Mouse (Mus musculus): ENCODE data around the gene Cspg4.

The Cspg4 gene

GRCm38 (mm10) chr9:56864832-56865231, at the start of gene Cspg4:
Gene Cspg4, plus strand, starts transcription at chr9:56865033.
- TF ChIP-seq POU5F1 (IDR thresholded peaks at IDR 0.05; ENCODE audit: borderline replicate concordance, low read length) (no peak), NANOG (IDR thresholded peaks at IDR 0.05; ENCODE audit: borderline replicate concordance, low read length) (no peak), CTCF (conservative IDR thresholded peaks at IDR 0.05; ENCODE audit: low read length) (no peak)
- peak within 1 kb of the TSS; percentile 58 for H3K4me3 ChIP-seq (replicated peaks; ENCODE audit: low read length)
- H3K9me3 ChIP-seq (ENCODE audit: low read length) = no peaks in the 10 kb centered on the region
- H3K36me3 ChIP-seq (ENCODE audit: insufficient read depth, low read length) = no peaks in the 10 kb centered on the region
- H3K27me3 ChIP-seq (ENCODE audit: insufficient read depth, low read length) = peaks cover 70% of the 10 kb centered on the region
- peaks cover 74% of the 10 kb centered on the region for H3K4me1 ChIP-seq (replicated peaks; ENCODE audit: low read depth, low read length)

- H3K4me1 ChIP-seq (replicated peaks; ENCODE audit: low read depth, low read length) = peaks cover 22% of the 10 kb centered on the region
- H3K36me3 ChIP-seq (ENCODE audit: insufficient read depth, low read length) = no peaks in the 10 kb centered on the region
- no peaks in the 10 kb centered on the region for H3K9me3 ChIP-seq (ENCODE audit: low read length)
- peaks cover 67% of the 10 kb centered on the region for H3K27me3 ChIP-seq (ENCODE audit: insufficient read depth, low read length)
- no peak for TF ChIP-seq POU5F1 (IDR thresholded peaks at IDR 0.05; ENCODE audit: borderline replicate concordance, low read length)
- TF ChIP-seq NANOG (IDR thresholded peaks at IDR 0.05; ENCODE audit: borderline replicate concordance, low read length) = no peak
- peak; percentile 27 for TF ChIP-seq CTCF (conservative IDR thresholded peaks at IDR 0.05; ENCODE audit: low read length)
- H3K4me3 ChIP-seq (replicated peaks; ENCODE audit: low read length) = no peak overlapping the region
Measured at GRCm38 (mm10) chr9:56824900-56825299, 39.9 kb upstream of the Cspg4 start.

- TF ChIP-seq CTCF (conservative IDR thresholded peaks at IDR 0.05; ENCODE audit: low read length) = no peak
- TF ChIP-seq POU5F1 (IDR thresholded peaks at IDR 0.05; ENCODE audit: borderline replicate concordance, low read length) = no peak
- no peak for TF ChIP-seq NANOG (IDR thresholded peaks at IDR 0.05; ENCODE audit: borderline replicate concordance, low read length)
- H3K27me3 ChIP-seq (ENCODE audit: insufficient read depth, low read length) = peaks cover 67% of the 10 kb centered on the region
- H3K4me3 ChIP-seq (replicated peaks; ENCODE audit: low read length) = peak overlapping the region; percentile 68
- peaks cover 30% of the 10 kb centered on the region for H3K4me1 ChIP-seq (replicated peaks; ENCODE audit: low read depth, low read length)
- no peaks in the 10 kb centered on the region for H3K36me3 ChIP-seq (ENCODE audit: insufficient read depth, low read length)
- H3K9me3 ChIP-seq (ENCODE audit: low read length) = no peaks in the 10 kb centered on the region
Measured at GRCm38 (mm10) chr9:56825476-56826213, 39.2 kb upstream of the Cspg4 start.

DNA sequence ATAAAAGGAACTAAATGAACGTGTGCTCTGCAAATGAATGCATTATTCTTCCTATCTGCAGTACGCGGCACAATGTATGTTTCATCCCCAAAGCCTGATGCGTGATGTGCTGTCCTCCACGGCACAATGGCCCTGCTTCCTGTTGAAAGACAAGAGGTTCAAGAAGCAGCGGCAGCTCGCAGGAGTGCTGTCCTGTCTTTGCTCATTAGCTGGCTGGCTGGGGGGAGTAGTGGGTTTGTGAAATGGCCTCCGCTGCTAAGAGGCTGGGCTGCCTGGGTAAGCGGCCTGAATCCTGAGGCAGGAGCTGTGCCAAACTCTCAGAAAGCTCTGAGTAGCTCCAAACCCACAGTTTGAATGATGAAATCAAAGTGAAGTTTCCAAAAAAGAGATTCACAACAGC, 36.7 kb upstream of the Cspg4 start:
- TF ChIP-seq NANOG (IDR thresholded peaks at IDR 0.05; ENCODE audit: borderline replicate concordance, low read length) (no peak), CTCF (conservative IDR thresholded peaks at IDR 0.05; ENCODE audit: low read length) (no peak), POU5F1 (IDR thresholded peaks at IDR 0.05; ENCODE audit: borderline replicate concordance, low read length) (no peak)
- H3K4me1 ChIP-seq (replicated peaks; ENCODE audit: low read depth, low read length) = peaks cover 38% of the 10 kb centered on the region
- no peaks in the 10 kb centered on the region for H3K36me3 ChIP-seq (ENCODE audit: insufficient read depth, low read length)
- H3K27me3 ChIP-seq (ENCODE audit: insufficient read depth, low read length) = peaks cover 63% of the 10 kb centered on the region
- H3K9me3 ChIP-seq (ENCODE audit: low read length) = no peaks in the 10 kb centered on the region
- H3K4me3 ChIP-seq (replicated peaks; ENCODE audit: low read length) = no peak overlapping the region

DNA sequence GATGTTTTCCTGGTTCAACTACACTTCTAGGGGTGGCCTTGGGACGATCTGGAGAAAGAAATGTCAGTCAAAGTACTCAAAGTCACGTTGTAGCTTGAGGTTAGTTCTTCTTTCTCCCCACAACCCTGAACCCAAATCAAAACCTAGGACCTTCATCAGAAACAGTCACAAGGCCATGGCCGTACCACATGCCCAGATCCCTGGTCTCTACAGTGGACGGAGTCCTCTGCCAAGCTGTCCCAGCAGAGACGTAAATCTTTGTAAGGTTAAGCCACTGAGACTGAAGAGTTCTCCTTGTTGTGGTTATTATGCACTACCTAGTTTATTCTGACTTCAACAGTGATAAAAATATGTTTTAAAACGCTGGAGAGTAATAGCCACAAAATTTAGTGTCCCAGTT, 36.0 kb upstream of the Cspg4 start:
- H3K36me3 ChIP-seq (ENCODE audit: insufficient read depth, low read length) = no peaks in the 10 kb centered on the region
- no peak overlapping the region for H3K4me3 ChIP-seq (replicated peaks; ENCODE audit: low read length)
- no peak for TF ChIP-seq CTCF (conservative IDR thresholded peaks at IDR 0.05; ENCODE audit: low read length)
- no peaks in the 10 kb centered on the region for H3K9me3 ChIP-seq (ENCODE audit: low read length)
- H3K4me1 ChIP-seq (replicated peaks; ENCODE audit: low read depth, low read length) = peaks cover 45% of the 10 kb centered on the region
- H3K27me3 ChIP-seq (ENCODE audit: insufficient read depth, low read length) = peaks cover 66% of the 10 kb centered on the region

DNA sequence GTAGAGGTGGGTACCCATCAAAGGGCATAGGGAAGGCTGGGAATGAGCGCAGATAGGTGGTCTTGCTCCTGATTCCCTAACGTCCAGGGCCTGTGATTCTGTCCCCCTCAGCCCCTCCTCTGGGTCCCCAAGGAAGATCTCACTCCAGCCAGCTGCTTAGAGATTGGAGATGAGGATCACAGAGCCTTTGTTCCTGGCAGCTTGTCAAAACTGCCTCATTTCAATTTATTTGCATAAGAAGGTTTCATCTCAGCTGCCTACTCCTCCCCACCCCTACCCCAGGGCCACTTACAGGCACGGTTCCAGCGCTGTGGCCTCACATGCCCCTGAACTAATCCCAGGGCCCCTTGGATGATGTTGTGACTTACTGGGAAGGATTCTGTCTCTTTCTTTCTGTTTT, 34.7 kb upstream of the Cspg4 start:
- TF ChIP-seq CTCF (conservative IDR thresholded peaks at IDR 0.05; ENCODE audit: low read length) (no peak), NANOG (IDR thresholded peaks at IDR 0.05; ENCODE audit: borderline replicate concordance, low read length) (no peak), POU5F1 (IDR thresholded peaks at IDR 0.05; ENCODE audit: borderline replicate concordance, low read length) (no peak)
- no peaks in the 10 kb centered on the region for H3K36me3 ChIP-seq (ENCODE audit: insufficient read depth, low read length)
- peaks cover 58% of the 10 kb centered on the region for H3K27me3 ChIP-seq (ENCODE audit: insufficient read depth, low read length)
- H3K4me3 ChIP-seq (replicated peaks; ENCODE audit: low read length) = no peak overlapping the region
- H3K4me1 ChIP-seq (replicated peaks; ENCODE audit: low read depth, low read length) = peaks cover 49% of the 10 kb centered on the region
- no peaks in the 10 kb centered on the region for H3K9me3 ChIP-seq (ENCODE audit: low read length)

- H3K36me3 ChIP-seq (ENCODE audit: insufficient read depth, low read length) = no peaks in the 10 kb centered on the region
- no peaks in the 10 kb centered on the region for H3K9me3 ChIP-seq (ENCODE audit: low read length)
- TF ChIP-seq POU5F1 (IDR thresholded peaks at IDR 0.05; ENCODE audit: borderline replicate concordance, low read length) (no peak), CTCF (conservative IDR thresholded peaks at IDR 0.05; ENCODE audit: low read length) (no peak), NANOG (IDR thresholded peaks at IDR 0.05; ENCODE audit: borderline replicate concordance, low read length) (no peak)
- H3K27me3 ChIP-seq (ENCODE audit: insufficient read depth, low read length) = peaks cover 52% of the 10 kb centered on the region
- no peak overlapping the region for H3K4me3 ChIP-seq (replicated peaks; ENCODE audit: low read length)
- H3K4me1 ChIP-seq (replicated peaks; ENCODE audit: low read depth, low read length) = peaks cover 41% of the 10 kb centered on the region
Measured at GRCm38 (mm10) chr9:56831904-56832303, 32.9 kb upstream of the Cspg4 start.

- Histone ChIP-seq H3K36me3 (ENCODE audit: insufficient read depth, low read length) (no peaks in the 10 kb centered on the region), H3K9me3 (ENCODE audit: low read length) (no peaks in the 10 kb centered on the region), H3K4me3 (replicated peaks; ENCODE audit: low read length) (no peak overlapping the region), H3K4me1 (replicated peaks; ENCODE audit: low read depth, low read length) (peaks cover 41% of the 10 kb centered on the region), H3K27me3 (ENCODE audit: insufficient read depth, low read length) (peaks cover 45% of the 10 kb centered on the region)
- no peak for TF ChIP-seq CTCF (conservative IDR thresholded peaks at IDR 0.05; ENCODE audit: low read length)
- no peak for TF ChIP-seq NANOG (IDR thresholded peaks at IDR 0.05; ENCODE audit: borderline replicate concordance, low read length)
- TF ChIP-seq POU5F1 (IDR thresholded peaks at IDR 0.05; ENCODE audit: borderline replicate concordance, low read length) = no peak
Measured at GRCm38 (mm10) chr9:56832900-56833299, 31.9 kb upstream of the Cspg4 start.

DNA sequence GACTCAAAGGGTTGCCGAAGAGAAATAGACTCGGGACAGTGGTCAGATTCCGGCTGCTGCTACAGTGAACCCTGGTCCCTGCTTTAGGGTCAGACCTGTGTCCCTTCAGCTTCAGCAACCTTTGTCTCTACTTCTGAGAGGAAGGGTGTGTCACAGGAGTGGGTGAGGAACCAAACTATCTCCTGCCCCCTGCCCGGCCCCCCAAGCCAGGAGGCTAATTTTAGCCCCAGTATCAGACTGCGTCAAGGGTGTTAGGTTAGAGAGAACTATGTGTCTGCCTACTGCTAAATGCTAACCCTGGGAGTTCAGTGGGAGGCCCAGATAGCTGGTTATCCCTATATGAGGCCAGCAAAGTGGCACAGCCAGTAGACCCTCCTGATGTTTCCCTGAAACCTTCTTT, 29.7 kb upstream of the Cspg4 start:
- Histone ChIP-seq H3K4me3 (replicated peaks; ENCODE audit: low read length) (no peak overlapping the region), H3K4me1 (replicated peaks; ENCODE audit: low read depth, low read length) (peaks cover 35% of the 10 kb centered on the region), H3K9me3 (ENCODE audit: low read length) (no peaks in the 10 kb centered on the region), H3K27me3 (ENCODE audit: insufficient read depth, low read length) (peaks cover 47% of the 10 kb centered on the region), H3K36me3 (ENCODE audit: insufficient read depth, low read length) (no peaks in the 10 kb centered on the region)
- TF ChIP-seq CTCF (conservative IDR thresholded peaks at IDR 0.05; ENCODE audit: low read length) = no peak
- no peak for TF ChIP-seq POU5F1 (IDR thresholded peaks at IDR 0.05; ENCODE audit: borderline replicate concordance, low read length)
- no peak for TF ChIP-seq NANOG (IDR thresholded peaks at IDR 0.05; ENCODE audit: borderline replicate concordance, low read length)
